Mouse (Mus musculus) layer of hippocampus, adult 8-10 months (tissue): ENCODE measurements around the gene Mboat1. TPM values are rescaled to one million over a fixed set of nuclear protein-coding genes. Genes with fewer than 3 reads are reported as not detected.

Experiments
- DNase-seq, 2 experiments: peaks; one replicate each; pipeline ENCODE4 v3.0.0; 2022; ENCODE audit warnings: low spot score in 2 of 2
- total RNA-seq, 4 experiments: library from RNA; stranded (reverse); gene quantifications; 2 replicates each; pipeline ENCODE4 v1.2.4; 2022

Gene Mboat1
- total RNA-seq, 4 experiments from 2014 or later: 1.5 to 2.9 (median 2.6) TPM

DNA sequence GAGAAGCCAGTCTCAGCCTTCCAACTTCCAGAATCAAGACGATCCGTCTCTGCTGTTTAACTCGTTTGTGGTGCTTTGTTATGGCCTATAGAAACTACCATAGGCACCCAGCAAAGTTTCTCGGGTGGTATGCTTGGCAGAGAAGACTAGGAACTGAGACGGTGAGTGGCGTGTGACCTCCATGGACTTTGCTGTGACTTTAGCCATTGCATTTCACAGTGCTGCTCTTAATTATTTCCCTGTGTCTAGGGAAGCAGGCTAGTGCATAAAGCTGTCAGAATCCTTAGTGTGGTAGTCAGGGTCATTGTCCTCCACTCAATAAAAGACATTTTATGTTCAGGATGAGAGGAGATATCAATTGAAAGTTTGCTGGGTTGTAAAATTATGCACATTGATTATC lies 49.3 kb downstream of the Mboat1 start:
- no peak for DNase-seq

DNA sequence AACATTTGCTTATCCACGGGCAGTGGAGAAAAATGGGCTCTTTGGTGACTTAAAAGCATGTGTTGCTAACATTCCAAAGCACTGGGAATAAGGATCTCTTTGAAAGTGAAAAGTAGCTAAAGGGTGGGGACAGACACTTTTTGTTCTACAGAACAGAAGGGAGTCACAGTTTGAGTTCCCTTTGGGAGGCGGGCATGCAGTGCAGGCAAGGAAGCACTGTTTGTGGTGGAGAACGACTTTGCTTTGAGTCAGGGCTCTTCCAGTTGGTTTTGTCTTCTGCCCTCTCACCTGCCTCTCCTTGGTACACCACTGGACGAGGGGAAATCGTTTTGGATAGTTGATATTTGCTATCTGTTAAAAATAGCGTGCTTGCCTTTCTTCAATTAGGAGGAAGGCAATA lies 49.7 kb downstream of the Mboat1 start:
- DNase-seq: no peak

DNA sequence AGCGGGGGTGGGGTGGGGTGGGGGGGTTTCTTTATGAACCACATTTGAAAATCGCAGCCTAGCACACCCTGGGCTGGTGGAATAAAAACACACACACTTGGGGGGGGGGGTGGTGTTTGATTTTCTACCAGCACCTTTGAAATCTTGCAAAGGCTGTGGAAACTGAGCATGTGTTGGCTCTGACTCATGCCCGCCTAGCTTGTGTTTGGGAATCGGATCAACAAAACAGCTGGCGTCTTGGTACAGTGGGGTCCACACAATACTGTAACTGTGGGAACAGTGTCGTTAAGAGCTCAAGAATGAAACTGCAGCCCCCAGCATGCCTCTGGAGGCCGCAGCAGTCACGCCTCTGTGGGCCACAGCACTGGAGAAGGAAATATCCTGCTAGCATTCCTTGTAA lies 50.2 kb downstream of the Mboat1 start:
- DNase-seq: peak; percentile 46 to 65

GRCm38 (mm10) chr13:30192031-30192716 lies 55.9 kb downstream of the Mboat1 start:
- DNase-seq: no peak

- no peak for DNase-seq
These were observed 57.1 kb downstream of the Mboat1 start for GRCm38 (mm10) chr13:30193363-30193762.

GRCm38 (mm10) chr13:30194834-30195233 lies 58.5 kb downstream of the Mboat1 start:
- DNase-seq: no peak

DNA sequence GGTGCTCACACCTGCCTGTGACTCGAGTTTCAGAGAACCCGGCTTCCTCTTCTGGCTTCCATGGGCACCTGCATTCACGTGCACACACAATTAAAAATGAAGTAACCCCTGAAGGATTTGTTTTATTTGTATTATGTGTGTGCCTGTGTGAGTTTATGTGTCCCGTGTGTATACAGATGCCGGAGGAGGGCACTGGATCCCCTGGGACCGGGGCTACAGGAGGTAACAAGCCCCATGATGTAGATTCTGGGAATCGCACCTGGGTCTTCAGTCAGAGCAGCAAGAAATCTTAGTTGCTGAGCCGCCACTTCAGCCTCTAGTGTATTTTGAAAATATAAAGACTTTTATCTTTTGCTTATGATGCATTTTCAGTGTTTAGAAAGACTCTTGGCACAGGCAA lies 60.4 kb downstream of the Mboat1 start:
- no peak for DNase-seq

DNA sequence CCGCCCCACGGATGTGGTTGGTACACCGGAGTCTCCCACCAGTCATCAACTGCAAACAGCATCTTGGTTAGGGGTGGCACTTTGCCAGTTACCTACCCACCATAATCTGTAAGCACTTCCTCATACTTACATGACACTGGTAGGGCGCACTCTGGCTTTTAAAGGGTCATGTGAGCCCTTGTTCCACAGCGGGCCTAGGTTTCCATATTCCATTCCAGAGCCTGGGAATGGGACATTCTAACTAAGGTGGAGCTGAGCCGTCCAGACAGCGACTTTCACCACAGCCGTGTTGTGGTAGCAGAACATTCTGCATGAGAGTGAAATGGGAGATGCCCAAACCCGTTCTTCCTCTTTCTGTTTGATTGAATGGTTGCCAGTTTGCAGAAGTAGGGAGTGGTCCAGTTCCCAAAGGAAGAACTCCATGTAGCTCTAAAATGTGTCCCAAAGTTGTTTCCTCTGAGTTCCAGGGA lies 61.8 kb downstream of the Mboat1 start:
- no peak for DNase-seq

GRCm38 (mm10) chr13:30199821-30200220 lies 63.5 kb downstream of the Mboat1 start:
- no peak for DNase-seq

GRCm38 (mm10) chr13:30200737-30201136 lies 64.4 kb downstream of the Mboat1 start:
- no peak for DNase-seq

DNA sequence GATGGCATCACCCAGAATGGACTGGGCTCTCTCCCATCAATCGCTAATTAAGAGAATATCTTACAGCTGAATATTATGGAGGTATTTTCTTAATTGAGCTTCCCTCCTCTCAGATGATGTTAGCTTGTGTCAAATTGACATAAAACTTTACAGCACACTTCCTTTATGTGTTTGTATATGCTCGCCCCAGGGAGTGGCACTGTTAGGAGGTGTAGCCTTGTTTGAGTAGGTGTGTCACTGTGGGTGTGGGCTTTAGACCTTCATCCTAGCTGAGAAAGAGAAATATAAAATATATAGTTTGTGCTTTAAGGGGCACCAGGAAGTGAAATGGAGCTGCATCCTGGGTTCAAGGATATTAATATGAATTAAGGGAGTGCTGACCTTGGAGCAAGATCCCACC lies 66.7 kb downstream of the Mboat1 start:
- no peak for DNase-seq

GRCm38 (mm10) chr13:30208176-30208575 lies 71.9 kb downstream of the Mboat1 start:
- DNase-seq: no peak

DNA sequence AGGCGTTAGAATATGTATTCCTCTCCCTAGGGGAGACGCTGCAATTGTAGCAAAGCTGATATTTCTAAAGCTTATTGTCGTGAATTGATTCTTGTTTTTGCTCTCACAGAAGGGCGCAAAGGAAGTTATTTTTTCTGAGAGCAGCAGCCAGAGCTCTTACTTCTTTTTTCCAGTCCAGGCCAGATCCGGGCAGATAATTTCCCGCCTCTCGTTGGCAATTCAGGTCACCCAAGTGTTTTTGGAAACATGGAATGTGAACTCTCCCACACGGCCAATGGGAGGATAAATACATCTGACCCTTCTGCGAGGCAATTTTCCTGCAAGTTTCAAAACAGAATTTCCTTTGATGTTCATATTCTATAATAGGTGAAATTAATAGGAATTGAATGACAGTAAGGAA lies 77.0 kb downstream of the Mboat1 start:
- no peak for DNase-seq

- DNase-seq: no peak
These were observed 81.5 kb downstream of the Mboat1 start for GRCm38 (mm10) chr13:30217588-30218371.

DNA sequence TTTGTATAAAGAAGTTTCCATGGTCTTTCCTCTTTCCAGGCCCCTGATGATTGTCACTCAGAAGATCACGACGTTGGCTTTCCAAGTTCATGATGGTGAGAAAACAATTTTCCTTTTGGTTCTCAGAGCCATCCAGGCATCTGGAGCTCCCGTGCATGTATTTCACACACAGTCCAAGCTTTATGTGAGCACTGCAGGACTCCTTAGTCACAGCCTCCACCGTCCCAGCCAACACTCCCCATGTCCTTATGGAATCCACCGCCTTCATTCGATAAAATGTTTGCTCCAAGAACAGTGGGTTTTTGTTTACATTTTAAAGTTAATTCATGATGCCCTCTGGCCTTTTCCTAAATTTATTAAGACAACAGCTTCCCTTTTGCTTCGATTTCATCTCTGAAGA lies 83.3 kb downstream of the Mboat1 start:
- DNase-seq: no peak

GRCm38 (mm10) chr13:30221316-30221715 lies 85.0 kb downstream of the Mboat1 start:
- DNase-seq: no peak

DNA sequence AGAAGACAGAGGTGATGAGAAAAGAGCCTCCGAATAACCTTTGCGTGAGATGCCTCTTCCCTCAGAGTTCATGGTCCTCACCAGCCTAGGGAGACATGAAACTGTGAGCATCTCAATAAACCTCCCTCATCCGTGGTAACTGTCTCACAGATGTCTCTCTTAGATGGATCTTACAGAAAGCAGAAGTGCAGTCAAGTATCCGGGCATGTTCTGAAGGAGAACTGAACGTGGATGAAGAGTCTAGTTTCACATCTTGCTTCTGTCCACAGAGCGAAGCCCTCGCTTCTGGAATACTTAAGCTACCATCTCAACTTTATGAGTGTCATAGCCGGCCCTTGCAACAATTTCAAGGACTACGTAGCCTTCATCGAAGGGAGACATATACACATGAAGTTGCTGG lies 87.8 kb downstream of the Mboat1 start:
- DNase-seq: no peak

DNA sequence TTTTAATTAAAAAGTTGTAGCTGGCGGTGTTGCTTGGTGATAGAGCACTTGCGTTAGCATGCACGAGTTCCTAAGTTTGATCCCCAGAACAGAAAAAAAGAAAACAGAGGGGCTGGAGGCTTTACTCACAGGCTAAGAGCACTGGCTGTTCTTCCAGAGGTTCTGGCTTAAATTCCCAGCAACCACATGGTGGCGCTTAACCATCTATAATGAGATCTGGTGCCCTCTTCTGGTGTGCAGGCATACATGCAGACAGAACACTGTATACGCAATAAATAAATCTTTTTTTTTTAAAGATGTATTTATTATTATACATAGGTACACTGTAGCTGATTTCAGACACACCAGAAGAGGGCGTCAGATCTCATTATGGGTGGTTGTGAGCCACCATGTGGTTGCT lies 88.4 kb downstream of the Mboat1 start:
- no peak for DNase-seq

DNA sequence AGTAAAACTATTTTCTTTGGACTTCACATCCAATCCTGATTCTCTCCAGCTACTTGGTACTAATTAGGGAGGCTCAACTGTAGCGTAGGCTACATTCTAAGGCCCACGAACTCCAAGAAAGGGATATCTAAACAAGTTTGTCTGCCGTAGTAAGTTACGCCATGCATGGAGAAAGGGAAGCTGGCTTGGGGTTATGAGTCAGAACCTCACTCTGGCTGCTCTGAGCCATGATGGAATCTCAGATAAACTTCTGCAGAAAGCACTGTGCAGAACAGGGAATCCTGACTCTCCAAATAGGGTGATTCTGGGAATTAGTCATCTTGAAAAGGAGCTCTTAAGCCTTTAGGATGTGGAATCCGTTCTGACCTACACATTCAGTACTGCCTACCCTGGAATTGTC lies 92.5 kb downstream of the Mboat1 start:
- DNase-seq: no peak

DNA sequence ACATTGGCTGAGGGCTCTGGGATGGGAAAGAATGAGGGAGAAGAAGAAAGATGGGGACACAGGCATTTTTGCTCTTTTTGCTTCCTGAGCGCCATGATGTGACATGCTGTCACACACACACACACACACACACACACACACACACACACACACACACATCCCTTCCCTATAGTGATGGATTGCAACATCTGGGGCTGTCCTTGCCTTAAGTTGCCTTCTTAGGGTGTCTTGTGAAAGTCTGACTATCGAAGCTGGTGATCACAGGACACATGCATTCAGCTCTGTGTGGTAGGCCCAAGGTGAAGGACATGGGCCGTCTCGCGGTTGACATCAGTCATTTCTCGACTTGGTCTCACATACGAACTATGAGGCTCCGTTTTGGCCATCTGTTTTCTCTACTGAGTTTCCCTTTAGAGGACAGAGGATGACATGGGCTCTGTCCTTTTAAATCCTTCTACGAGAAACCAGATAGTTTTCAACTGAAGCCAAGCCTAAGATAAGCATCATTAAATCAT lies 93.4 kb downstream of the Mboat1 start:
- no peak for DNase-seq

DNA sequence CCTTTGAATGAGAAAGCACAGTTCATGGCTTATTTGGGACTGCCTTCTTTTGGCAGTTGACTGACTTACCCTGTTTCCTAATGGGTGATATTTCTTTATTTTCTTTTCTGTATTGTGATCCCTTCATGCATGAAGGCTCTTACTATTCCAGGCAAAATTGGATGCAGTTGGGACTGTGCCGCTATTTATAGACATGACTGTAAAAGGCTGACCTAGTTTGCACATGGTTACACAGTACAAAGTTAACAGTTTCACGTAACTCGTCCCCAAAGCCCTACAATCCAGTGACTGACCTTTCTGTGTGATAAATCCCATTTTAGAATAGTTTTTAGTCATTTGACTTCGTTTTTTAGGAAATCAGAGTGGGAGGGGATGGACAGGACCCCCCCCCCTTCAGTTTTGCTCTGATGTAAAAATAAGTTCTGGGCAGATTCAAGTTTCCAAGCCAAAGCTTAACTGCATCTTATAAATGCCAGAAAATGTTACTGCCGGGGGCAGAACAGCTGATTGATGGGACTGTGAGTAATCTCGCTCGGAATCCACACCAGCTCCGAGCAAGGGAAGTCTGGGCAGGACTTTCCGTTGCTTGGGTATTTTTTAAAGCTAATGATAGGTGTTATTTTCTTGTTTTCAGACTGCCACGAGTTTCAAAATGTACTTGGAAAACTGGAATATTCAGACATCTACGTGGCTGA lies 98.9 kb downstream of the Mboat1 start:
- DNase-seq: no peak

GRCm38 (mm10) chr13:30239396-30239795 lies 103.1 kb downstream of the Mboat1 start:
- no peak for DNase-seq
